Mouse (Mus musculus) hindlimb bud, embryonic 11.5 days (tissue): ENCODE results near the gene Ism2.

Source experiments
- DNase-seq: peaks from one replicate; pipeline ENCODE4 v3.0.0-alpha.2; 2012; ENCODE audit warnings: low read depth, low spot score; ENCODE audit errors: extremely low spot score

The Ism2 gene

DNA sequence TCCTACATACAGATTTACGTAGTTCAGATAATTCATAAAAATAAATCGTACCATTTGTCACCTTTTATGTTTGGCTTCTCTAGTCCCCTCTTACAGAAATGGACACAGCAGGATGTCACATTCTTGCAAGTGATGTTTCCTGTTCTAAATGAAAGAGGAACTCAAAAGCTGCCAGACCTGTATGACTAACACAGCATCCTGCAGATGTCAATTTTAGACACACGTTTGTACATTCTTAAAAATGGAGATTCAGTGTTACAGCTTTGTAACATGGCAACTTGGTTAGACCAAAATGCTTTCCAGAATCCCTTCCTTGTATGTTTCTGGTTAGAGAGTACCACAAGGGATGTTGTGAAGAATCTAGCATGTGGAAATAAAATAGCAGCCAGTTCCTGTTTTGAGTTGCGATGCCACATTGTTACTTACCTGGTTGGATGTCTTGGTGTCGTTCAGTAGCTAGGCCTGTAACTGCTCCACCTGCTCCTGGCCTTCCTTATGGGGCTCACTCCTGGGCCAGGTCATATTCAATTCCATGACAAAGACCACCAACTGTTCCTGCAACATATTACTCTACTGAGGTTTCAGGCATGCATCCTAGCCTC is 62.5 kb downstream of the Ism2 start:
- no peak for DNase-seq

DNA sequence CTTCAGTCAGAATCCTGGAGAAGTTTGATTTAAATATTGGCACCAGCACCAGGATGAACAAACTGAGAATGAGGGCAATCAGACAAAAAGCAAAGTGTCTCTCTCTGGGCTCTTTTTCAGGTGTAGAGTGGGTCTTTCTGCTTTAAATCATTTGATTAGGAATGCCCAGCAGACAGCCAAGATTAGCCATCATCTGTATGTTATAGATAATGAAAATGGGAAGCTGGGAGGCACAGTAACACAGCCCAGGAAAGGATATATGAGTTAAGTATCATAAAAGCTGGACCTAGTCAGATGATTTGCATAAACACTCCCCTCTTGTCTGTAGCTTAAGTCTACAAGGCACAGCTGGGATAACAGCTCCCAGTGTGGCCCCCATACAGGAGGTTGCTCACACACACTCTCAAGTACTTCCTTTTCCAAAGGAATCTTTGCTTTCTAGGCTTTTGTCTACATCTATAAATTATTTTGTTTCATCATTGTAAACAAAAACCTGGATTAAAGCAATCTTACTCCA is 69.1 kb downstream of the Ism2 start:
- no peak for DNase-seq

DNA sequence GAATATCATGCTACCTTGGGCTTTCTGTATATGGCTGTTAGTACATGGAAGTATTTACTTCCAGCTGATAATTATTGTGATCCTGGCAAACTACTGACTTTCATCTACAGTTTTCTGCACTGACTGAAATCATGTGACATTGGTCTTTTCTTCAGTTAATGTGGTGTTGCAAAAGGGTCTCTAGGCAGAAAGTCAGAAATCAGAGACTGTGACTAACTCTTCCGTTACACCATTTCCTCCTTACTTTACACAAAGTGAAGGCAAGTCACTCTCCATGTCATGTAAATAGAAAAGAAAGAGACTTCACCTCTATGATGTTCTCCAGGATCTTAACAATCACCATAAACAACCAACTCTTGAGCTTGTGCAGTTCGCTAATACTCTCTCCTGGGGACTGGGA is 69.9 kb downstream of the Ism2 start:
- DNase-seq, result no peak
